Mouse (Mus musculus) large intestine, adult 2 months (tissue): ENCODE data around the gene Lrp2. TPM values are rescaled to one million over a fixed set of nuclear protein-coding genes. Genes with fewer than 3 reads are reported as not detected.

Experiments used
- DNase-seq: peaks from one replicate; pipeline ENCODE4 v3.0.0-alpha.2; 2012; ENCODE audit warnings: low read depth, low spot score
- WGBS: fragments of 180-500 bp; shearing (Covaris S2); methylation state at CpG from one replicate; pipeline ENCODE4 v1.1.7; 2018; 5-methylcytosine and 5-hydroxymethylcytosine counted together
- polyA plus RNA-seq: library from polyadenylated mRNA; depleted of rRNA; stranded (reverse); fragments of >200 nt; gene quantifications from 2 replicates; pipeline ENCODE4 v1.2.3, GENCODE M21; 2012; rRNA removed

Gene Lrp2
- 0.04 and 0.07 TPM in 2 replicates for polyA plus RNA-seq

GRCm38 (mm10) chr2:69585886-69586398, at the start of gene Lrp2:
Gene Lrp2 (minus strand): TSS chr2:69586065.
- WGBS = 2% methylated on average over 45 of the region's 45 CpGs
- no peak for DNase-seq

GRCm38 (mm10) chr2:69635064-69635701, 49.3 kb upstream of the Lrp2 start:
- DNase-seq = peak; percentile 35
- 7% methylated on average over 11 of the region's 11 CpGs for WGBS

GRCm38 (mm10) chr2:69631449-69631848, 45.6 kb upstream of the Lrp2 start:
- no peak for DNase-seq

GRCm38 (mm10) chr2:69630792-69631191, 44.9 kb upstream of the Lrp2 start:
- WGBS = 32% methylated on average over 5 of the region's 5 CpGs
- DNase-seq = no peak

More at GRCm38 (mm10) chr2:69631449-69631848, 45.6 kb upstream of the Lrp2 start:
- WGBS = 91% methylated on average over 2 of the region's 2 CpGs

- WGBS = 84% methylated on average over 6 of the region's 6 CpGs
Observed at GRCm38 (mm10) chr2:69629914-69630313, 44.0 kb upstream of the Lrp2 start.

GRCm38 (mm10) chr2:69629215-69629614, 43.4 kb upstream of the Lrp2 start:
- WGBS = 69% methylated on average over 17 of the region's 17 CpGs
- DNase-seq = no peak

More at GRCm38 (mm10) chr2:69629914-69630313, 44.0 kb upstream of the Lrp2 start:
- no peak for DNase-seq

- DNase-seq = no peak
Observed at GRCm38 (mm10) chr2:69619286-69619685, 33.4 kb upstream of the Lrp2 start.

GRCm38 (mm10) chr2:69618336-69618735, 32.5 kb upstream of the Lrp2 start:
- DNase-seq = no peak

- 57% methylated on average over 4 of the region's 4 CpGs for WGBS
- no peak for DNase-seq
Observed at GRCm38 (mm10) chr2:69613237-69613636, 27.4 kb upstream of the Lrp2 start.

GRCm38 (mm10) chr2:69612716-69613115, 26.9 kb upstream of the Lrp2 start:
- DNase-seq = no peak
- 48% methylated on average over 9 of the region's 9 CpGs for WGBS

GRCm38 (mm10) chr2:69612237-69612636, 26.4 kb upstream of the Lrp2 start:
- no peak for DNase-seq
- 23% methylated on average over 10 of the region's 10 CpGs for WGBS

- WGBS = 86% methylated on average over 3 of the region's 3 CpGs
- no peak for DNase-seq
Observed at GRCm38 (mm10) chr2:69606621-69607020, 20.8 kb upstream of the Lrp2 start.

GRCm38 (mm10) chr2:69603726-69604393, 18.0 kb upstream of the Lrp2 start:
- 66% methylated on average over 7 of the region's 7 CpGs for WGBS
- DNase-seq = no peak

- 84% methylated on average over 2 of the region's 2 CpGs for WGBS
- DNase-seq = no peak
Observed at GRCm38 (mm10) chr2:69593168-69593567, 7.3 kb upstream of the Lrp2 start.

GRCm38 (mm10) chr2:69592536-69592935, 6.7 kb upstream of the Lrp2 start:
- 69% methylated on average over 1 of the region's 1 CpGs for WGBS
- DNase-seq = no peak

GRCm38 (mm10) chr2:69591966-69592505, 6.2 kb upstream of the Lrp2 start:
- 64% methylated on average over 7 of the region's 7 CpGs for WGBS
- no peak for DNase-seq

- no peak for DNase-seq
- WGBS = 90% methylated on average over 1 of the region's 1 CpGs
Observed at GRCm38 (mm10) chr2:69590548-69590947, 4.7 kb upstream of the Lrp2 start.

GRCm38 (mm10) chr2:69587896-69588295, 2.0 kb upstream of the Lrp2 start:
- WGBS = 2% methylated on average over 23 of the region's 23 CpGs
- DNase-seq = no peak

GRCm38 (mm10) chr2:69586821-69587728, 1.2 kb upstream of the Lrp2 start:
- WGBS = 2% methylated on average over 26 of the region's 26 CpGs
- no peak for DNase-seq
